Mouse (Mus musculus) urinary bladder, postnatal 10 days (tissue): ENCODE results near the gene Arhgef10l.

ENCODE experiments used
- DNase-seq: peaks from one replicate; pipeline ENCODE4 v3.0.0; 2022; ENCODE audit warnings: low spot score

Gene Arhgef10l

DNA sequence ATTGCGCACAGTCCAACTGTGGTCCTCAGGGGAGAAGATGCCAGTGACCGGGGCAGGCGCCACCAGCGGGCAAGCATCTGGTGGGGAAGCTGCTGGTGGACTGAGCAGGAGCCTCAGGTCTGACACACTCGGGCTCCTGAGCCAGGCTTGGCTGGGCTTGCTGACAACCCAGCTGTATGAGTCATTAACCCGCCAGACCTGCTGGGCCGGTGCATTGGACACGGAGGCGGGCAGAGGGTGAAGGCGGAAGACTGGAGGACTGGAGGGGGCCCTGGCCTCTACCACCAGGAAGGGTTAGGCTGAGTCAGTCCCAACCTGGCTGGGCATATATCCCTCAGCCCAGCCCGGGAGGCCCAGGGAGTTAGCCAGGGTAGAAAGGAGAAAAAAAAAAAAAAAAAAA lies at the start of gene Arhgef10l:
Gene Arhgef10l, minus strand, starts transcription at position 253 of the 400 bp plus-strand sequence.
- DNase-seq, result peak; percentile 67

DNA sequence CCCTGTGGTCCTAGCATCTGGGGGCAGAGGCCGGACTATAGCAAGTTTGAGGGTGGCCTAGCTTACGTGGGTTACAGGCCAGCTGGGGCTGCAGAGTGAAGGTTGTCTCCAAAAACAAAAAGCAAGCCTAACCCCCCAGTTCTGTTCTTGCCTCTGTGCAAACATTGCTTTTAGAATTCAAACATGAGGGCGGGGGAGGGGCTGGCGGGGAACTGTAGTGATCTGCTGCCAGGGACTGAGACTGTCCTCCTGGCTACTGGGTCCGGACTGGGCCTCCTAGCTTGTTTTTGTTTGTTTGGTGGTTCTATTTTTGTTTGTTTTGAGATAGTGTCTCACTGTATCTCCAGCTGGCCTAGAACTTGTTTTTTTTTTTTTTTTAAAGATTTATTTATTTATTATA lies 48.8 kb upstream of the Arhgef10l start:
- no peak for DNase-seq

DNA sequence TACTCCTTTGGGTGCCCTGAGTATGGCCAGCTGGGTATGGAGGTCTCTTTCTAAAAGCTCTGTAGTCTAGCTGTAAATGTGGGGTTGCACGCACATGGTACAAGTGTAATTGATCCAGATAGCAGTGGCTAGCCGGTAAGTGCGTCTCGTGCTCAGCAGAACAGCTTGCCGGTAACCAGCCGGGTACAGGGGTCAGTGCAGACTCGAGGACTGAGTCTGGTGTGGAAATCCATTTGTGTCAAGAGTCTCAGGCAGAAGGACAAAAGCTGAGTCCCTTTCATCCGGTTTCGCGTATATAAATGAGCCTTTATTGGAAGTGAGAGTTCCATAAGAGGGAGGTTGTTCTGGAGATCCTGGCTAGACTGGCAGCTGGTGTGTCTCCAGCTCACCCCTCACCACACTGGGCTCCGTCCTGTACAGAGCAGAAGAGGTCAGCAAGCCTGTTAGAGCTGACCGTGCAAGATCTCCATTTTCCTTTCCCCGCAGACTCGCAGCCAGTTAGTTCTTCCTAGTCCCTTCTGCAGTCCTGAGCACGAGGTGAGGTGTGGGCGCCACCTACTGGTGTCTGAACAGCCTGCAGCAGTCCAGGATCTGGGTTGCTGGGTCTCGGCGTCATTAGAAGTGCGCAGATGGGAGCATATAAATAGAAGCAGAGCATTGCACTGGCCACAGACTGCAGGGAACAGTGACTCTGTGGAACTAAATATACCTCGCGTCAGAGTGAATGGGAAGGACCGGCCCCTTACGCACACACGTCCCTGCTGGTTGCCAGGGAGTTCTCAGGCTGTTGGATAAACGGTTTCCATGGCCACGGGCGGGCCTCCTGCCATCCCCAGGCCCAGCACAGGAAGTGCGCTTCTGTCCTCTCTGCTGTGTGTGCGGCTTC lies 47.9 kb upstream of the Arhgef10l start:
- DNase-seq, result peak; percentile 87

GRCm38 (mm10) chr4:140711360-140711759 lies 45.5 kb upstream of the Arhgef10l start:
- DNase-seq, result no peak

- DNase-seq, result no peak
Measured at GRCm38 (mm10) chr4:140710781-140711180, 45.0 kb upstream of the Arhgef10l start.

- DNase-seq, result no peak
Measured at GRCm38 (mm10) chr4:140709617-140710016, 43.8 kb upstream of the Arhgef10l start.

- DNase-seq, result no peak
Measured at GRCm38 (mm10) chr4:140709111-140709510, 43.3 kb upstream of the Arhgef10l start.

- no peak for DNase-seq
Measured at GRCm38 (mm10) chr4:140708297-140708927, 42.6 kb upstream of the Arhgef10l start.

GRCm38 (mm10) chr4:140707615-140708014 lies 41.8 kb upstream of the Arhgef10l start:
- no peak for DNase-seq

- DNase-seq, result no peak
Measured at GRCm38 (mm10) chr4:140704166-140704565, 38.4 kb upstream of the Arhgef10l start.

DNA sequence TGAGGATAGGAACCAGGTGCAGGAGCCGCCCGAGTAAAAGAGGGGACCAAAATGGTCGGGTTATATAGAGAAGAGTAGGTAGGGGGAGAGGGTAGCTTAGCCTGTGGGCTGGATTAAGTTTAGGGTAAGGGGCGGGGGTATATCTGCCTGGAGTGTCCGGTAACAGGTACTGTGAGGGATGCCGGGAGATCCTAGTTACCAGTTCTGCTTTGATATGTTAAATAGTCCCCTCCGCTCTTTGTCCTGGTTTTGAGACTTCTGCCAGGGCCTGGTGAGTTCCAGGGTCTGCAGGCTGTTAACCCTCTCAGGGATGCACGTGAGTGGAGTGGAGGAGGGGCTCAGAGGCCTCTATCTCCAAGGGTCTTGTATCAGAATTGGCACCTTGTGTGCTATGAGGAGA lies 37.8 kb upstream of the Arhgef10l start:
- no peak for DNase-seq

DNA sequence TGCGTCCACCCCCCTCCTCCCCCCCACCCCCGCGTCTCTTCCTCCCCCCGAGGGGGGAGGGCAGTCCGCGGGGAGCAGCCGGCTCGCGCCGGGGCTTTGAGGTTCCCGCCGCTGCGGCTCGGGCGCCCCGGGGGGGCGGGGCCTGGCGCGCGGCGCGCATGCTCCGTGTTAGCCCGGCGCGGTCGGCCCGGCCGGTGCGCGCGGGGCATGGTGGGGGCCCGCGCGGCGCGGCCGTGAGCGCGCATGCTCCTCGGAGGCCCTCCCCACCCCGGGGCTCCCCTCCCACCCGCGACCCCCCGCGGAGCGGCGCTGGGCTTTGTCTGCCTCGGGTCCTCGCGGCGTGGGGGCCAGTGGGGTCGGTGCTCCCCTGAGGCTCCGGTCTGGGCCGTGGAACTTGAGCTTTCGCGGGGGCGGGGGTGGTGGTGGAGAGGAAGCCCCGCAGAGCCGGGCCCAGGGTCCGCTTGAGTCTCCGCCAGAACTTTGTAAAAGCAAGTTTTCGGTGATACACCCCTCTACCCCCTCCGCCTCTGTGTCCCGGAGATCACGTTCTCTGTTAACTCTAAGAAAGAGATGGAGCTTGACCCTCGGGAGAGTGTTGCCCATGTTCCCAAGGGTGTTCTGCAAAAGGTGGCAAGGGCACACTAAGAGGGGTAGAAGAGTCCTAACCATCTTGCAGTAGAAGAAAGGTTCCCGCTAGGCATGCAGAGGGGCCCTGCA lies 37.0 kb upstream of the Arhgef10l start:
- DNase-seq, result no peak

GRCm38 (mm10) chr4:140701716-140702561 lies 36.1 kb upstream of the Arhgef10l start:
- no peak for DNase-seq

DNA sequence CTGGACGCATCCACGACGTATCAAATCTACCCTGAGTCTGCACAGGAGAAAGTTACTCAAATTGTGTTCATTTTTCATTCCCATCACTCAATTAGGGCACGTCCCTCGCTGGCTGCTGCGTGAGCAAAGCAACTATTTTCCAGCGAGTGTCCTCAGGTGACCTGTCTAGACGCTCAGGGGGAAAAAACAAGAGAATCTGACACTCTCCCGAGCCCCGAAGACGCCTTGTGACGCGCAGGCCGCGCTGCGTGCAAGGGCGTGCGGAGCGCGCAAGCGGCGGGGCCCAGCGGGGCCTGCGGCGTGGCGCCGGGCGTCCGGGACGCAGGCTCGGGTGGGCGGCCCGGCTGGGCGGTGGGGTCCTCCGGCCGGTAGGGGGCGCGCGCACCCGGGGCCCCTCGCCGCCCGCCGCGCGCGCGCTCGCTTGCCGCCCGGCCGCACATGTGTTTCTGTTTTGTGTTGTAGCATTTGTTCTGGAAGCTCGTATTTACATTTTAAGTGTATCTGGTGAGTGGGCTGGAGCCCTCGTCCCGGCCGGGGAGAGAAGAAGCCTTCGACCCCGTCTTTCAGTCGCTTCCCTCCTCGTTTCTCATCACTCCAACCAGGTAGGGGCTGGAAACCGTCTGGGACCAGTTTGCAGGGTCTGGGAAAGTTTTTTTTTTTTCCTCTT lies 35.4 kb upstream of the Arhgef10l start:
- no peak for DNase-seq

GRCm38 (mm10) chr4:140700269-140701018 lies 34.6 kb upstream of the Arhgef10l start, which contains the start of gene Rcc2:
Rcc2 (plus strand) TSS chr4:140700541.
- DNase-seq, result no peak

GRCm38 (mm10) chr4:140699441-140700127 lies 33.8 kb upstream of the Arhgef10l start:
- no peak for DNase-seq

DNA sequence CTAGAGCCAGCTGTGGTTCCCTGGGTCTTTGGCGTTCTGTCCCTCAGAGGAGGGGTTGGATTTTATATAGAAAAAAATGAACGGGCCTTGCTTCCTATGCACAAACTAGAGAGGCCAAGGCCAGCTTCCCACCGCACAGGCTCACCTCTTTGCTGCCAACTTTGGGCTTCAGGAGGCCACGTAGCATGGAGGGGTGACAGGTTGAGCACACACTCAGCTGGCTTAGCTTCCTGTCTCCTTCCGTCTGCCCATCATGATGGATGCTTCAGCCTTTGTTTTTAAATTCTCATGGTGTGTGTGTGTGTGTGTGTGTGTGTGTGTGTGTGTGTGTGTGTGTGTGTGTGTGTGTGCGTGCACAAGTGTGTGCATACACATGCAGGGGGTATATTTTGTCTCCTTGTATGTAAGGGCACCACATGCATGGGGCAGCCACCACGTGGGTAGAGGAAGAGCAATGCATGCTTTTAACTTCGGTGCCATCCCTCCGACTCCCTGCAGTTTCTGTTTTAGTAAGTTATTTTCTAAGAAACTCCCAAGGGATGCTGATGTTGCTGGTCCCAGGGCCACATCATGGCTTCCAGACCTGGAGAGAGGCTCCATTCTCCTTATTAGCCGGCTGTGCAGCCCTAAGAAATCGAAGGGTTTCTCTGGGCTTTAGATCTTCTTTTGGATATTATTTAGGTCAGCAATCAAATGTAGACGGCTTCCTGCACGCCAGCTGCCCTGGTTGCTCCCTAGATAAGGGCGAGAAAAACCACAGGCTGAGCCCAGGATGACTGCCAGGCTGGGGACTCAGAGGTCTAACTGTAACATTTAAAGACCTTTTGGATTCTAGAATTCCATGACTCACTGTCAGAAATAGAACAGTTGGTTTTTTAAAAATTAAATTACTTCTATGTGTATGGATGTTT lies 30.1 kb upstream of the Arhgef10l start:
- DNase-seq, result no peak

DNA sequence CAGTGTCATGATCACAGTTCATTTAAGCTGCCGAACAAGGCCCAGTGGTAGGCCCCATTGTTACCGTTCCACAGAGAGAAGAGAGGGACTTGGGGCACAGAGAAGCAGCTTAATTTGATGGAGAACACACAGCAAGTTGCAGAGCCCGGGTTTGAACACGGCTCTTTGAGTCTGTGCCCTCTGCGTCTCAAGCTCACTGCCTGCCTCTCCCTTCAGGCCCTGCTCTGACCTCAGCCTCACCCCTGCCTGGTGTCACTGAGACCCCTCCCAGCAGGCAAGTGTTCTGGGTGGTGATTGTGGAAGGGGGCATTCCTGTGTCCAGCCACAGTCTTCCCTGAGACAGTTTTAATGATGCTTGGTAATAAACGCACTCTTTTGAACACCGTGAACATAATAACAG lies 29.3 kb upstream of the Arhgef10l start:
- DNase-seq, result no peak
